Mouse (Mus musculus) hindbrain, embryonic 11.5 days (tissue): ENCODE data around the gene Ddr2. TPM values are rescaled to one million over a fixed set of nuclear protein-coding genes. Genes with fewer than 3 reads are reported as not detected.

Experiments used
- ATAC-seq: fragments of 200-750 bp; cut with Nextera tagmentation; 2 replicates; pipeline ENCODE4 v1.8.0; 2017; ENCODE audit warnings: mild to moderate bottlenecking, moderate TSS enrichment, moderate library complexity; ENCODE audit not compliant: low FRiP score
- DNase-seq: peaks from one replicate; pipeline ENCODE4 v3.0.0-alpha.2; 2015; ENCODE audit warnings: low spot score
- H3K27ac ChIP-seq: fragments of 300-500 bp; sonication (generic); 2 replicates; pipeline ENCODE4 v1.5.1; 2014; ENCODE audit warnings: mild to moderate bottlenecking, low read depth, low read length
- H3K27me3 ChIP-seq: fragments of 300-500 bp; sonication (generic); 2 replicates; pipeline ENCODE4 v1.6.1; 2014; ENCODE audit warnings: mild to moderate bottlenecking, low read length, moderate library complexity, mixed read lengths; ENCODE audit not compliant: control insufficient read depth, insufficient read depth
- H3K36me3 ChIP-seq: fragments of 300-500 bp; sonication (generic); 2 replicates; pipeline ENCODE4 v1.6.1; 2014; ENCODE audit warnings: mild to moderate bottlenecking, low read length, moderate library complexity, mixed read lengths; ENCODE audit not compliant: control insufficient read depth, insufficient read depth
- H3K4me1 ChIP-seq: fragments of 300-500 bp; sonication (generic); replicated peaks from 2 replicates; pipeline ENCODE4 v1.6.1; 2014; ENCODE audit warnings: low read length, mixed read lengths; ENCODE audit not compliant: control insufficient read depth, insufficient read depth
- H3K4me2 ChIP-seq: fragments of 300-500 bp; sonication (generic); replicated peaks from 2 replicates; pipeline ENCODE4 v1.6.1; 2014; ENCODE audit warnings: mild to moderate bottlenecking, low read depth, low read length
- H3K4me3 ChIP-seq: fragments of 300-500 bp; sonication (generic); 2 replicates; pipeline ENCODE4 v1.5.1; 2014; ENCODE audit warnings: low read depth, low read length
- H3K9ac ChIP-seq: fragments of 300-500 bp; sonication (generic); 2 replicates; pipeline ENCODE4 v1.6.1; 2014; ENCODE audit warnings: low read depth, low read length
- H3K9me3 ChIP-seq: fragments of 300-500 bp; sonication (generic); 2 replicates; pipeline ENCODE4 v1.6.1; 2016; ENCODE audit warnings: low read length; ENCODE audit not compliant: control insufficient read depth
- WGBS: fragments of 180-500 bp; shearing (Covaris S2); extraction: QIAGEN DNeasy Blood & Tissue Kit; methylation state at CpG from one replicate; pipeline ENCODE4 v1.1.7; 2014; 5-methylcytosine and 5-hydroxymethylcytosine counted together
- polyA plus RNA-seq: library from polyadenylated mRNA; unstranded; fragments of >200 nt; fragmentation: Nextera tagmentation; extraction: Ambion mirVana; gene quantifications from 2 replicates; pipeline ENCODE4 v1.2.1, GENCODE M21; 2014

Gene Ddr2
- polyA plus RNA-seq, 1 experiment from 2014 or later = 32.0 TPM

GRCm38 (mm10) chr1:170039402-170039801 lies 71.2 kb downstream of the Ddr2 start:
- DNase-seq = no peak
- 72% methylated on average over 4 of the region's 4 CpGs for WGBS
- Histone ChIP-seq H3K27me3 (no peaks in the 10 kb centered on the region), H3K36me3 (no peaks in the 10 kb centered on the region), H3K4me1 (no peaks in the 10 kb centered on the region), H3K27ac (no peak overlapping the region), H3K4me3 (no peak overlapping the region), H3K9ac (no peak overlapping the region), H3K9me3 (no peaks in the 10 kb centered on the region), H3K4me2 (no peak overlapping the region)
- ATAC-seq = no peak

- Histone ChIP-seq H3K9ac (no peak overlapping the region), H3K4me2 (no peak overlapping the region), H3K4me3 (no peak overlapping the region), H3K27me3 (no peaks in the 10 kb centered on the region), H3K4me1 (no peaks in the 10 kb centered on the region), H3K27ac (no peak overlapping the region), H3K36me3 (no peaks in the 10 kb centered on the region), H3K9me3 (no peaks in the 10 kb centered on the region)
- WGBS = 89% methylated on average over 3 of the region's 3 CpGs
- no peak for ATAC-seq
- DNase-seq = no peak
Measured at GRCm38 (mm10) chr1:170035575-170035974, 75.0 kb downstream of the Ddr2 start.

- Histone ChIP-seq H3K9ac (no peak overlapping the region), H3K4me3 (no peak overlapping the region), H3K4me1 (no peaks in the 10 kb centered on the region), H3K27me3 (no peaks in the 10 kb centered on the region), H3K27ac (no peak overlapping the region), H3K36me3 (no peaks in the 10 kb centered on the region), H3K9me3 (no peaks in the 10 kb centered on the region), H3K4me2 (no peak overlapping the region)
- 94% methylated on average over 4 of the region's 4 CpGs for WGBS
- no peak for ATAC-seq
- DNase-seq = no peak
Measured at GRCm38 (mm10) chr1:170034961-170035360, 75.6 kb downstream of the Ddr2 start.

GRCm38 (mm10) chr1:170031656-170032055 lies 78.9 kb downstream of the Ddr2 start:
- Histone ChIP-seq H3K27me3 (no peaks in the 10 kb centered on the region), H3K9ac (no peak overlapping the region), H3K4me1 (no peaks in the 10 kb centered on the region), H3K4me3 (no peak overlapping the region), H3K9me3 (no peaks in the 10 kb centered on the region), H3K4me2 (no peak overlapping the region), H3K36me3 (no peaks in the 10 kb centered on the region), H3K27ac (no peak overlapping the region)
- WGBS = 88% methylated on average over 3 of the region's 3 CpGs
- ATAC-seq (no peak), DNase-seq (no peak)

- Histone ChIP-seq H3K27ac (no peak overlapping the region), H3K4me2 (no peak overlapping the region), H3K9ac (no peak overlapping the region), H3K4me1 (no peaks in the 10 kb centered on the region), H3K4me3 (no peak overlapping the region), H3K9me3 (no peaks in the 10 kb centered on the region), H3K36me3 (no peaks in the 10 kb centered on the region), H3K27me3 (no peaks in the 10 kb centered on the region)
- DNase-seq (no peak), ATAC-seq (no peak)
- 90% methylated on average over 3 of the region's 3 CpGs for WGBS
Measured at GRCm38 (mm10) chr1:170014784-170015183, 95.8 kb downstream of the Ddr2 start.

GRCm38 (mm10) chr1:170010716-170011505 lies 99.7 kb downstream of the Ddr2 start:
- Histone ChIP-seq H3K36me3 (no peaks in the 10 kb centered on the region), H3K4me1 (no peaks in the 10 kb centered on the region), H3K4me3 (no peak overlapping the region), H3K9me3 (no peaks in the 10 kb centered on the region), H3K9ac (no peak overlapping the region), H3K27me3 (no peaks in the 10 kb centered on the region), H3K4me2 (no peak overlapping the region), H3K27ac (no peak overlapping the region)
- no peak for ATAC-seq
- 94% methylated on average over 15 of the region's 15 CpGs for WGBS
- DNase-seq = no peak

- H3K9me3 ChIP-seq = no peaks in the 10 kb centered on the region
- no peaks in the 10 kb centered on the region for H3K27me3 ChIP-seq
- no peaks in the 10 kb centered on the region for H3K4me1 ChIP-seq
- ATAC-seq (no peak), DNase-seq (no peak)
- no peak overlapping the region for H3K27ac ChIP-seq
- no peak overlapping the region for H3K9ac ChIP-seq
- no peak overlapping the region for H3K4me2 ChIP-seq
- no peak overlapping the region for H3K4me3 ChIP-seq
- WGBS = 85% methylated on average over 1 of the region's 1 CpGs
- H3K36me3 ChIP-seq = no peaks in the 10 kb centered on the region
Measured at GRCm38 (mm10) chr1:170009296-170009695, 101.3 kb downstream of the Ddr2 start.

GRCm38 (mm10) chr1:170008432-170009220 lies 101.9 kb downstream of the Ddr2 start:
- no peaks in the 10 kb centered on the region for H3K4me1 ChIP-seq
- ATAC-seq (no peak), DNase-seq (no peak)
- no peaks in the 10 kb centered on the region for H3K9me3 ChIP-seq
- H3K4me3 ChIP-seq = no peak overlapping the region
- no peak overlapping the region for H3K27ac ChIP-seq
- no peaks in the 10 kb centered on the region for H3K27me3 ChIP-seq
- no peak overlapping the region for H3K4me2 ChIP-seq
- 88% methylated on average over 13 of the region's 13 CpGs for WGBS
- no peak overlapping the region for H3K9ac ChIP-seq
- no peaks in the 10 kb centered on the region for H3K36me3 ChIP-seq

- Histone ChIP-seq H3K4me1 (no peaks in the 10 kb centered on the region), H3K36me3 (no peaks in the 10 kb centered on the region), H3K27me3 (no peaks in the 10 kb centered on the region), H3K27ac (no peak overlapping the region), H3K9me3 (no peaks in the 10 kb centered on the region), H3K4me3 (no peak overlapping the region), H3K4me2 (no peak overlapping the region), H3K9ac (no peak overlapping the region)
- ATAC-seq (no peak), DNase-seq (no peak)
- 78% methylated on average over 5 of the region's 5 CpGs for WGBS
Measured at GRCm38 (mm10) chr1:170006516-170006915, 104.0 kb downstream of the Ddr2 start.
